Mouse (Mus musculus) liver, embryonic 15.5 days (tissue): ENCODE results near the gene Bend3. TPM values are rescaled to one million over a fixed set of nuclear protein-coding genes. Genes with fewer than 3 reads are reported as not detected.
"Not testable (repeated sequence)": the region's sequence is repeated elsewhere in the genome, so short reads cannot be mapped to it uniquely, and the experiment has no call there.

Experiments used
- ATAC-seq: fragments of 200-750 bp; cut with Nextera tagmentation; 2 replicates; pipeline ENCODE4 v1.8.0; 2017; ENCODE audit warnings: moderate number of reproducible peaks, mild to moderate bottlenecking, moderate library complexity; ENCODE audit not compliant: insufficient read depth
- H3K27ac ChIP-seq: fragments of 300-500 bp; sonication (generic); replicated peaks from 2 replicates; pipeline ENCODE4 v1.5.1; 2015; ENCODE audit warnings: mild to moderate bottlenecking, inconsistent platforms
- H3K27me3 ChIP-seq: fragments of 300-500 bp; sonication (generic); 2 replicates; pipeline ENCODE4 v1.6.1; 2015; ENCODE audit warnings: mild to moderate bottlenecking, inconsistent platforms
- H3K36me3 ChIP-seq: fragments of 300-500 bp; sonication (generic); replicated peaks from 2 replicates; pipeline ENCODE4 v1.6.1; 2015; ENCODE audit warnings: moderate library complexity, mild to moderate bottlenecking, inconsistent platforms
- H3K4me1 ChIP-seq: fragments of 300-500 bp; sonication (generic); replicated peaks from 2 replicates; pipeline ENCODE4 v1.6.1; 2015; ENCODE audit warnings: inconsistent platforms
- H3K4me2 ChIP-seq: fragments of 300-500 bp; sonication (generic); 2 replicates; pipeline ENCODE4 v1.6.1; 2015; ENCODE audit warnings: moderate library complexity, mild to moderate bottlenecking, inconsistent platforms
- H3K4me3 ChIP-seq: fragments of 300-500 bp; sonication (generic); replicated peaks from 2 replicates; pipeline ENCODE4 v1.5.1; 2015; ENCODE audit warnings: mild to moderate bottlenecking, inconsistent platforms
- H3K9ac ChIP-seq: fragments of 300-500 bp; sonication (generic); 2 replicates; pipeline ENCODE4 v1.6.1; 2015; ENCODE audit warnings: moderate library complexity, mild to moderate bottlenecking, inconsistent platforms
- H3K9me3 ChIP-seq: fragments of 300-500 bp; sonication (generic); replicated peaks from 2 replicates; pipeline ENCODE4 v1.6.1; 2016; ENCODE audit warnings: inconsistent platforms
- WGBS: fragments of 180-500 bp; shearing (Covaris S2); methylation state at CpG from one replicate; pipeline ENCODE4 v1.1.7; 2015; ENCODE audit warnings: mixed read lengths; ENCODE audit not compliant: insufficient replicate concordance; 5-methylcytosine and 5-hydroxymethylcytosine counted together
- polyA plus RNA-seq: library from polyadenylated mRNA; unstranded; fragments of >200 nt; fragmentation: Nextera tagmentation; extraction: Ambion mirVana; gene quantifications from 2 replicates; pipeline ENCODE4 v1.2.1, GENCODE M21; 2015

Gene Bend3
- polyA plus RNA-seq, 1 experiment from 2014 or later, result 1.0 TPM

GRCm38 (mm10) chr10:43504291-43504690 lies 25.7 kb downstream of the Bend3 start:
- no peak for ATAC-seq
- 54% methylated on average over 1 of the region's 1 CpGs for WGBS

GRCm38 (mm10) chr10:43507051-43507450 lies 28.4 kb downstream of the Bend3 start:
- Histone ChIP-seq H3K9me3 (no peaks in the 10 kb centered on the region), H3K4me2 (no peak overlapping the region), H3K4me1 (no peaks in the 10 kb centered on the region), H3K4me3 (no peak overlapping the region), H3K27me3 (no peaks in the 10 kb centered on the region), H3K9ac (no peak overlapping the region), H3K27ac (no peak overlapping the region), H3K36me3 (peaks cover 25% of the 10 kb centered on the region)
- WGBS, result 64% methylated on average over 4 of the region's 4 CpGs
- no peak for ATAC-seq

More at GRCm38 (mm10) chr10:43504291-43504690, 25.7 kb downstream of the Bend3 start:
- Histone ChIP-seq H3K27ac (no peak overlapping the region), H3K4me3 (no peak overlapping the region), H3K4me2 (no peak overlapping the region), H3K9me3 (no peaks in the 10 kb centered on the region), H3K4me1 (no peaks in the 10 kb centered on the region), H3K27me3 (no peaks in the 10 kb centered on the region), H3K36me3 (peaks cover 7% of the 10 kb centered on the region; the same call in 1 of the 2 replicates), H3K9ac (no peak overlapping the region)

GRCm38 (mm10) chr10:43509228-43509627 lies 30.6 kb downstream of the Bend3 start:
- H3K4me3 ChIP-seq, result no peak overlapping the region
- no peak overlapping the region for H3K27ac ChIP-seq
- peaks cover 3% of the 10 kb centered on the region; the same call in 1 of the 2 replicates for H3K4me1 ChIP-seq
- 75% methylated on average over 7 of the region's 7 CpGs for WGBS
- H3K27me3 ChIP-seq, result no peaks in the 10 kb centered on the region
- no peak overlapping the region for H3K4me2 ChIP-seq
- ATAC-seq, result no peak
- H3K9ac ChIP-seq, result no peak overlapping the region
- H3K9me3 ChIP-seq, result no peaks in the 10 kb centered on the region
- H3K36me3 ChIP-seq, result peaks cover 28% of the 10 kb centered on the region

- H3K4me3 ChIP-seq, result no peak overlapping the region
- H3K27ac ChIP-seq, result no peak overlapping the region
- no peaks in the 10 kb centered on the region for H3K27me3 ChIP-seq
- peaks cover 28% of the 10 kb centered on the region for H3K36me3 ChIP-seq
- WGBS, result 79% methylated on average over 10 of the region's 10 CpGs
- H3K9ac ChIP-seq, result no peak overlapping the region
- peaks cover 3% of the 10 kb centered on the region; the same call in 1 of the 2 replicates for H3K4me1 ChIP-seq
- H3K9me3 ChIP-seq, result no peaks in the 10 kb centered on the region
- H3K4me2 ChIP-seq, result no peak overlapping the region
- ATAC-seq, result peak; percentile 56
Observed at GRCm38 (mm10) chr10:43512976-43513375, 34.3 kb downstream of the Bend3 start.

- H3K4me3 ChIP-seq, result no peak overlapping the region
- peaks cover 5% of the 10 kb centered on the region; the same call in 1 of the 2 replicates for H3K4me1 ChIP-seq
- no peaks in the 10 kb centered on the region for H3K9me3 ChIP-seq
- 0 out of 2 replicates have a peak, but pooled peaks have one; percentile 28 for ATAC-seq
- no peaks in the 10 kb centered on the region for H3K27me3 ChIP-seq
- 0 out of 2 replicates have a peak overlapping the region, but pooled peaks have one; percentile 16 for H3K27ac ChIP-seq
- H3K4me2 ChIP-seq, result no peak overlapping the region
- H3K9ac ChIP-seq, result no peak overlapping the region
- 60% methylated on average over 6 of the region's 6 CpGs for WGBS
- H3K36me3 ChIP-seq, result peaks cover 2% of the 10 kb centered on the region; the same call in 1 of the 2 replicates
Observed at GRCm38 (mm10) chr10:43516992-43517660, 38.5 kb downstream of the Bend3 start.

GRCm38 (mm10) chr10:43517836-43518235 lies 39.2 kb downstream of the Bend3 start:
- no peak for ATAC-seq
- no peak overlapping the region for H3K4me3 ChIP-seq
- H3K9ac ChIP-seq, result no peak overlapping the region
- no peak overlapping the region for H3K4me2 ChIP-seq
- no peaks in the 10 kb centered on the region for H3K27me3 ChIP-seq
- H3K27ac ChIP-seq, result 0 out of 2 replicates have a peak overlapping the region, but pooled peaks have one; percentile 16
- H3K36me3 ChIP-seq, result no peaks in the 10 kb centered on the region
- 62% methylated on average over 4 of the region's 4 CpGs for WGBS
- H3K9me3 ChIP-seq, result no peaks in the 10 kb centered on the region
- H3K4me1 ChIP-seq, result peaks cover 5% of the 10 kb centered on the region; the same call in 1 of the 2 replicates

GRCm38 (mm10) chr10:43518368-43518767 lies 39.7 kb downstream of the Bend3 start:
- Histone ChIP-seq H3K9ac (no peak overlapping the region), H3K27me3 (no peaks in the 10 kb centered on the region), H3K4me1 (peaks cover 4% of the 10 kb centered on the region; the same call in 1 of the 2 replicates), H3K36me3 (no peaks in the 10 kb centered on the region), H3K4me2 (no peak overlapping the region; the same call in 1 of the 2 replicates), H3K27ac (0 out of 2 replicates have a peak overlapping the region, but pooled peaks have one; percentile 41), H3K4me3 (0 out of 2 replicates have a peak overlapping the region, but pooled peaks have one; percentile 11), H3K9me3 (no peaks in the 10 kb centered on the region)
- 76% methylated on average over 13 of the region's 13 CpGs for WGBS
- peak; percentile 53; the same call in 1 of the 2 replicates for ATAC-seq

GRCm38 (mm10) chr10:43519977-43520376 lies 41.3 kb downstream of the Bend3 start:
- H3K36me3 ChIP-seq, result peaks cover 1% of the 10 kb centered on the region; the same call in 1 of the 2 replicates
- H3K4me2 ChIP-seq, result no peak overlapping the region
- H3K4me3 ChIP-seq, result no peak overlapping the region
- no peak for ATAC-seq
- no peak overlapping the region for H3K9ac ChIP-seq
- H3K4me1 ChIP-seq, result 0 out of 2 replicates have a peak, but pooled peaks cover 6% of the 10 kb centered on the region
- 71% methylated on average over 2 of the region's 2 CpGs for WGBS
- H3K27ac ChIP-seq, result no peak overlapping the region
- H3K9me3 ChIP-seq, result no peaks in the 10 kb centered on the region
- no peaks in the 10 kb centered on the region for H3K27me3 ChIP-seq

GRCm38 (mm10) chr10:43523931-43524330 lies 45.3 kb downstream of the Bend3 start, which contains the start of gene Gm9803:
Gene Gm9803 (plus strand): TSS chr10:43524084.
- H3K9me3 ChIP-seq, H3K27ac ChIP-seq, ATAC-seq, H3K9ac ChIP-seq, H3K36me3 ChIP-seq, H3K27me3 ChIP-seq, H3K4me3 ChIP-seq, H3K4me2 ChIP-seq: not testable (repeated sequence)
- WGBS, result 82% methylated on average over 10 of the region's 10 CpGs
- H3K4me1 ChIP-seq, result peaks cover 18% of the 10 kb centered on the region

- 55% methylated on average over 15 of the region's 15 CpGs for WGBS
- no peaks in the 10 kb centered on the region for H3K9me3 ChIP-seq
- no peak overlapping the region for H3K4me2 ChIP-seq
- H3K27ac ChIP-seq, result no peak overlapping the region; the same call in 1 of the 2 replicates
- H3K9ac ChIP-seq, result no peak overlapping the region
- ATAC-seq, result peak; percentile 67
- H3K36me3 ChIP-seq, result peaks cover 41% of the 10 kb centered on the region
- no peaks in the 10 kb centered on the region for H3K27me3 ChIP-seq
- H3K4me1 ChIP-seq, result peaks cover 16% of the 10 kb centered on the region
- H3K4me3 ChIP-seq, result no peak overlapping the region
Observed at GRCm38 (mm10) chr10:43527283-43528269, 48.9 kb downstream of the Bend3 start.
